Mouse (Mus musculus): ENCODE results near the gene Gm11034. TPM values are rescaled to one million over a fixed set of nuclear protein-coding genes. Genes with fewer than 3 reads are reported as not detected.

Gm11034 gene
- polyA plus RNA-seq, 1 experiment from 2014 or later = not detected

- H3K4me2 ChIP-seq = peak overlapping the region; percentile 74
- 1% methylated on average over 24 of the region's 24 CpGs for WGBS
- H3K9ac ChIP-seq (replicated peaks) = peak overlapping the region; percentile 69
- H3K4me3 ChIP-seq (replicated peaks) = peak overlapping the region; percentile 66
- peaks cover 10% of the 10 kb centered on the region for H3K36me3 ChIP-seq
- peaks cover 6% of the 10 kb centered on the region for H3K4me1 ChIP-seq (replicated peaks)
- H3K9me3 ChIP-seq = no peaks in the 10 kb centered on the region
- ATAC-seq (ENCODE audit: insufficient number of reproducible peaks, insufficient read depth, low FRiP score, low TSS enrichment, low read depth) = peak; percentile 62
- no peaks in the 10 kb centered on the region for H3K27me3 ChIP-seq
- H3K27ac ChIP-seq = peak overlapping the region; percentile 94
Observed at GRCm38 (mm10) chr8:72240403-72240763, 26.9 kb upstream of the Gm11034 start.

GRCm38 (mm10) chr8:72239499-72240402, 26.3 kb upstream of the Gm11034 start, which contains the start of gene Ap1m1:
TSS of gene Ap1m1 (plus strand) at chr8:72240018.
- Histone ChIP-seq H3K4me3 (replicated peaks) (peak within 1 kb of the TSS; percentile 66), H3K9me3 (no peaks in the 10 kb centered on the region), H3K36me3 (peaks cover 10% of the 10 kb centered on the region), H3K27me3 (no peaks in the 10 kb centered on the region), H3K27ac (peak within 1 kb of the TSS; percentile 94), H3K4me1 (replicated peaks) (peaks cover 6% of the 10 kb centered on the region), H3K9ac (replicated peaks) (peak within 1 kb of the TSS; percentile 69), H3K4me2 (peak within 1 kb of the TSS; percentile 74)
- WGBS = under 1% methylated on average over 54 of the region's 54 CpGs
- ATAC-seq (ENCODE audit: insufficient number of reproducible peaks, insufficient read depth, low FRiP score, low TSS enrichment, low read depth) = peak; percentile 96

- 91% methylated on average over 5 of the region's 5 CpGs for WGBS
- Histone ChIP-seq H3K36me3 (peaks cover 35% of the 10 kb centered on the region), H3K9me3 (no peaks in the 10 kb centered on the region), H3K9ac (replicated peaks) (no peak overlapping the region), H3K4me1 (replicated peaks) (peaks cover 13% of the 10 kb centered on the region), H3K4me2 (no peak overlapping the region), H3K4me3 (replicated peaks) (no peak overlapping the region), H3K27ac (no peak overlapping the region), H3K27me3 (peaks cover 4% of the 10 kb centered on the region; the same call in 1 of the 2 replicates)
- ATAC-seq (ENCODE audit: insufficient number of reproducible peaks, insufficient read depth, low FRiP score, low TSS enrichment, low read depth) = no peak
Observed at GRCm38 (mm10) chr8:72222656-72223055, 9.2 kb upstream of the Gm11034 start.

GRCm38 (mm10) chr8:72220758-72221157, 7.3 kb upstream of the Gm11034 start:
- peaks cover 35% of the 10 kb centered on the region for H3K36me3 ChIP-seq
- no peak for ATAC-seq (ENCODE audit: insufficient number of reproducible peaks, insufficient read depth, low FRiP score, low TSS enrichment, low read depth)
- WGBS = 87% methylated on average over 4 of the region's 4 CpGs
- peaks cover 7% of the 10 kb centered on the region for H3K27me3 ChIP-seq
- peak overlapping the region; percentile 77 for H3K4me3 ChIP-seq (replicated peaks)
- H3K4me2 ChIP-seq = peak overlapping the region; percentile 86
- H3K27ac ChIP-seq = no peak overlapping the region
- no peaks in the 10 kb centered on the region for H3K9me3 ChIP-seq
- no peak overlapping the region for H3K9ac ChIP-seq (replicated peaks)
- H3K4me1 ChIP-seq (replicated peaks) = peaks cover 13% of the 10 kb centered on the region

GRCm38 (mm10) chr8:72219541-72220363, 6.3 kb upstream of the Gm11034 start, which contains the start of gene Fam32a:
TSS of gene Fam32a (plus strand) at chr8:72219730.
- peak; percentile 95 for ATAC-seq (ENCODE audit: insufficient number of reproducible peaks, insufficient read depth, low FRiP score, low TSS enrichment, low read depth)
- peaks cover 13% of the 10 kb centered on the region for H3K4me1 ChIP-seq (replicated peaks)
- 14% methylated on average over 39 of the region's 39 CpGs for WGBS
- peaks cover 9% of the 10 kb centered on the region for H3K27me3 ChIP-seq
- peak within 1 kb of the TSS; percentile 86 for H3K4me2 ChIP-seq
- H3K9me3 ChIP-seq = no peaks in the 10 kb centered on the region
- peak within 1 kb of the TSS; percentile 75 for H3K27ac ChIP-seq
- peak within 1 kb of the TSS; percentile 71 for H3K9ac ChIP-seq (replicated peaks)
- H3K4me3 ChIP-seq (replicated peaks) = peak within 1 kb of the TSS; percentile 77
- H3K36me3 ChIP-seq = peaks cover 35% of the 10 kb centered on the region

- no peak overlapping the region for H3K9ac ChIP-seq (replicated peaks)
- H3K36me3 ChIP-seq = peaks cover 32% of the 10 kb centered on the region
- peak overlapping the region; percentile 77 for H3K4me3 ChIP-seq (replicated peaks)
- 81% methylated on average over 10 of the region's 10 CpGs for whole genome bisulfite sequencing
- peaks cover 13% of the 10 kb centered on the region for H3K4me1 ChIP-seq (replicated peaks)
- peak overlapping the region; percentile 86; the same call in 1 of the 2 replicates for H3K4me2 ChIP-seq
- peak; percentile 11; the same call in 1 of the 2 replicates for ATAC-seq (ENCODE audit: insufficient number of reproducible peaks, insufficient read depth, low FRiP score, low TSS enrichment, low read depth)
- H3K27ac ChIP-seq = no peak overlapping the region
- no peaks in the 10 kb centered on the region for H3K9me3 ChIP-seq
- peaks cover 11% of the 10 kb centered on the region for H3K27me3 ChIP-seq
Observed at GRCm38 (mm10) chr8:72218781-72219540, 5.5 kb upstream of the Gm11034 start.

- Histone ChIP-seq H3K4me1 (replicated peaks) (peaks cover 8% of the 10 kb centered on the region), H3K9ac (replicated peaks) (no peak overlapping the region), H3K9me3 (no peaks in the 10 kb centered on the region), H3K36me3 (peaks cover under 1% of the 10 kb centered on the region; the same call in 1 of the 2 replicates), H3K4me2 (no peak overlapping the region), H3K27ac (no peak overlapping the region), H3K4me3 (replicated peaks) (no peak overlapping the region), H3K27me3 (peaks cover 15% of the 10 kb centered on the region)
- no peak for ATAC-seq (ENCODE audit: insufficient number of reproducible peaks, insufficient read depth, low FRiP score, low TSS enrichment, low read depth)
- WGBS = 55% methylated on average over 1 of the region's 1 CpGs
Observed at GRCm38 (mm10) chr8:72215871-72216270, 2.4 kb upstream of the Gm11034 start.

GRCm38 (mm10) chr8:72215060-72215459, 1.6 kb upstream of the Gm11034 start:
- ATAC-seq (ENCODE audit: insufficient number of reproducible peaks, insufficient read depth, low FRiP score, low TSS enrichment, low read depth) = no peak
- H3K27me3 ChIP-seq = peaks cover 15% of the 10 kb centered on the region

GRCm38 (mm10) chr8:72212751-72213150, 685 bp downstream of the Gm11034 start, which contains the start of gene Cib3:
TSS of gene Cib3 (minus strand) at chr8:72212837.
- ATAC-seq (ENCODE audit: insufficient number of reproducible peaks, insufficient read depth, low FRiP score, low TSS enrichment, low read depth) = no peak
- H3K9ac ChIP-seq (replicated peaks) = no peak within 1 kb of the TSS
- no peak within 1 kb of the TSS for H3K4me3 ChIP-seq (replicated peaks)
- no peaks in the 10 kb centered on the region for H3K4me1 ChIP-seq (replicated peaks)
- H3K27ac ChIP-seq = no peak within 1 kb of the TSS
- H3K4me2 ChIP-seq = no peak within 1 kb of the TSS
- WGBS = 56% methylated on average over 4 of the region's 4 CpGs
- H3K9me3 ChIP-seq = no peaks in the 10 kb centered on the region
- no peaks in the 10 kb centered on the region for H3K36me3 ChIP-seq
- H3K27me3 ChIP-seq = peaks cover 11% of the 10 kb centered on the region

More at GRCm38 (mm10) chr8:72215060-72215459, 1.6 kb upstream of the Gm11034 start:
- no peaks in the 10 kb centered on the region for H3K9me3 ChIP-seq
- H3K27ac ChIP-seq = no peak overlapping the region
- no peaks in the 10 kb centered on the region for H3K4me1 ChIP-seq (replicated peaks)
- H3K4me3 ChIP-seq (replicated peaks) = no peak overlapping the region
- no peak overlapping the region for H3K9ac ChIP-seq (replicated peaks)
- H3K36me3 ChIP-seq = no peaks in the 10 kb centered on the region
- WGBS = 39% methylated on average over 2 of the region's 2 CpGs
- no peak overlapping the region for H3K4me2 ChIP-seq

GRCm38 (mm10) chr8:72211846-72212245, 1.6 kb downstream of the Gm11034 start:
- no peaks in the 10 kb centered on the region for H3K4me1 ChIP-seq (replicated peaks)
- no peak for ATAC-seq (ENCODE audit: insufficient number of reproducible peaks, insufficient read depth, low FRiP score, low TSS enrichment, low read depth)
- no peaks in the 10 kb centered on the region for H3K9me3 ChIP-seq
- no peak overlapping the region for H3K4me2 ChIP-seq
- no peak overlapping the region for H3K4me3 ChIP-seq (replicated peaks)
- H3K36me3 ChIP-seq = no peaks in the 10 kb centered on the region
- no peak overlapping the region for H3K27ac ChIP-seq
- no peak overlapping the region for H3K9ac ChIP-seq (replicated peaks)
- WGBS = 89% methylated on average over 1 of the region's 1 CpGs
- peaks cover 11% of the 10 kb centered on the region for H3K27me3 ChIP-seq

All from limb, embryonic 12.5 days (tissue).